Mouse (Mus musculus): ENCODE measurements at regions not wholly inside any gene's neighbourhood (a gene's known extent, or its start where the extent isn't known, plus 50 kb on each side); places are given as distances from the start of the nearest gene placed in this dataset.

GRCm38 (mm10) chr3:18667726-18668125 is 719.5 kb downstream of the Cypt12 start:
- no peak for DNase-seq (ENCODE audit: low spot score)

- DNase-seq (ENCODE audit: low spot score) = no peak
Observed at GRCm38 (mm10) chr3:18668936-18669335, 720.7 kb downstream of the Cypt12 start.

GRCm38 (mm10) chr3:18670203-18670700 is 722.0 kb downstream of the Cypt12 start:
- DNase-seq (ENCODE audit: low spot score) = no peak

- DNase-seq (ENCODE audit: low spot score) = no peak
Observed at GRCm38 (mm10) chr3:18671681-18672080, 723.5 kb downstream of the Cypt12 start.

- no peak for DNase-seq (ENCODE audit: low spot score)
Observed at GRCm38 (mm10) chr3:18683346-18684101, 735.3 kb downstream of the Cypt12 start.

- DNase-seq (ENCODE audit: low spot score) = no peak
Observed at GRCm38 (mm10) chr3:18695113-18695792, 747.0 kb downstream of the Cypt12 start.

GRCm38 (mm10) chr3:18696981-18697660 is 748.9 kb downstream of the Cypt12 start:
- DNase-seq (ENCODE audit: low spot score) = no peak

- no peak for DNase-seq (ENCODE audit: low spot score)
Observed at GRCm38 (mm10) chr3:18698106-18698505, 749.9 kb downstream of the Cypt12 start.

- no peak for DNase-seq (ENCODE audit: low spot score)
Observed at GRCm38 (mm10) chr3:18705165-18705564, 757.0 kb downstream of the Cypt12 start.

GRCm38 (mm10) chr3:18705756-18706155 is 757.5 kb downstream of the Cypt12 start:
- DNase-seq (ENCODE audit: low spot score) = no peak

GRCm38 (mm10) chr3:18706356-18706755 is 758.1 kb downstream of the Cypt12 start:
- DNase-seq (ENCODE audit: low spot score) = no peak

- no peak for DNase-seq (ENCODE audit: low spot score)
Observed at GRCm38 (mm10) chr3:18707730-18708129, 759.5 kb downstream of the Cypt12 start.

- no peak for DNase-seq (ENCODE audit: low spot score)
Observed at GRCm38 (mm10) chr3:18711661-18712060, 763.5 kb downstream of the Cypt12 start.

- DNase-seq (ENCODE audit: low spot score) = no peak
Observed at GRCm38 (mm10) chr3:18713986-18714385, 765.8 kb downstream of the Cypt12 start.

- DNase-seq (ENCODE audit: low spot score) = no peak
Observed at GRCm38 (mm10) chr3:18714968-18715630, 766.9 kb downstream of the Cypt12 start.

- DNase-seq (ENCODE audit: low spot score) = no peak
Observed at GRCm38 (mm10) chr3:18715776-18716175, 767.6 kb downstream of the Cypt12 start.

GRCm38 (mm10) chr3:18725507-18725906 is 777.3 kb downstream of the Cypt12 start:
- no peak for DNase-seq (ENCODE audit: low spot score)

- DNase-seq (ENCODE audit: low spot score) = no peak
Observed at GRCm38 (mm10) chr3:18731251-18731650, 783.0 kb downstream of the Cypt12 start.

GRCm38 (mm10) chr3:18731674-18732073 is 783.5 kb downstream of the Cypt12 start:
- DNase-seq (ENCODE audit: low spot score) = no peak

- no peak for DNase-seq (ENCODE audit: low spot score)
Observed at GRCm38 (mm10) chr3:18733540-18733939, 785.3 kb downstream of the Cypt12 start.

GRCm38 (mm10) chr3:18738946-18739345 is 790.7 kb downstream of the Cypt12 start:
- no peak for DNase-seq (ENCODE audit: low spot score)

- no peak for DNase-seq (ENCODE audit: low spot score)
Observed at GRCm38 (mm10) chr3:18740344-18740743, 792.1 kb downstream of the Cypt12 start.

Data from T-cell, adult 2 months (primary cell).